Mouse (Mus musculus) ES-Bruce4 (cell line): ENCODE results near the gene Fbxo31. TPM values are rescaled to one million over a fixed set of nuclear protein-coding genes. Genes with fewer than 3 reads are reported as not detected.

Experiments
- H3K27ac ChIP-seq: 2 replicates; pipeline ENCODE4 v1.5.1; 2012; ENCODE audit warnings: low read length, inconsistent platforms; ENCODE audit not compliant: insufficient read depth
- H3K27me3 ChIP-seq: 2 replicates; pipeline ENCODE4 v1.6.1; 2012; ENCODE audit warnings: mild to moderate bottlenecking, low read length, inconsistent platforms; ENCODE audit not compliant: control insufficient read depth, poor library complexity, insufficient read depth, severe bottlenecking
- H3K36me3 ChIP-seq: 2 replicates; pipeline ENCODE4 v1.6.1; 2012; ENCODE audit warnings: inconsistent platforms, mild to moderate bottlenecking, low read length, moderate library complexity; ENCODE audit not compliant: control insufficient read depth, poor library complexity, insufficient read depth, severe bottlenecking
- H3K4me1 ChIP-seq: one replicate; pipeline ENCODE4 v1.8.1; 2011; ENCODE audit warnings: low read length; ENCODE audit not compliant: control insufficient read depth, insufficient read depth
- H3K4me3 ChIP-seq: 2 replicates; pipeline ENCODE4 v1.5.1; 2011; ENCODE audit warnings: low read depth, mild to moderate bottlenecking, low read length
- H3K9ac ChIP-seq: 2 replicates; pipeline ENCODE4 v1.6.1; 2012; ENCODE audit warnings: low read depth, mild to moderate bottlenecking, inconsistent platforms; ENCODE audit not compliant: poor library complexity, severe bottlenecking
- H3K9me3 ChIP-seq: replicated peaks from 2 replicates; pipeline ENCODE4 v1.6.1; 2012; ENCODE audit warnings: mild to moderate bottlenecking, low read length, inconsistent platforms; ENCODE audit not compliant: control insufficient read depth, poor library complexity, insufficient read depth, severe bottlenecking
- CTCF ChIP-seq: IDR thresholded peaks from one replicate; pipeline ENCODE4 v1.8.1; 2011; ENCODE audit warnings: low read depth, low read length
- EP300 ChIP-seq: IDR thresholded peaks from 2 replicates; pipeline ENCODE4 v1.6.1; 2011; ENCODE audit warnings: low read depth, low read length; ENCODE audit not compliant: insufficient read depth
- POLR2A ChIP-seq: IDR thresholded peaks from one replicate; pipeline ENCODE4 v1.8.1; 2011; ENCODE audit warnings: low read length; ENCODE audit not compliant: insufficient read depth
- polyA plus RNA-seq: library from polyadenylated mRNA; stranded (reverse); fragments of >200 nt; gene quantifications from 2 replicates; pipeline ENCODE4 v1.2.4, GENCODE M21; 2011; ENCODE audit warnings: low read depth; ENCODE audit not compliant: missing spikeins, insufficient read depth, insufficient read length

The Fbxo31 gene
- polyA plus RNA-seq, 1 experiment: 17.7 TPM

DNA sequence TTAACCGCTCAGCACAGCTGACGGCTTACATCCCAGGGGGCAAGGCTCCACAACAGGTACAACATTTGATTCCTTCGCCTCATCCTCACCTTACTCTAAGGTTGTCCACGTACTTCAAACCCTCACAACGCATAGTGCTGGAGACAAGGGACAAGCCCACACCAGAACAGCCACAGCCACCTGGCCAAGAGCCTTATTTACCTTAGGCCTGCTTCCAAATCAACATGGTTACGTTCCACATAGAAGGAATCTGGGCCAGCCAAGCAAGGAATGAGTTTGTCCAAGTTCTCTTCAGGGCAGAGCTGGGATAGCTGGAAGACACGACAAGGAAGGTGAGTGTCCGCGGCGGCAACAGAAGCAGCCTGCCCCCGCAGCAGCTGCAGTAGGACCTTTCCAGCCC is 31.3 kb upstream of the Fbxo31 start:
- Histone ChIP-seq H3K27ac (no peak overlapping the region), H3K36me3 (peaks cover 4% of the 10 kb centered on the region), H3K4me1 (no peaks in the 10 kb centered on the region), H3K4me3 (no peak overlapping the region), H3K27me3 (no peaks in the 10 kb centered on the region), H3K9ac (no peak overlapping the region), H3K9me3 (no peaks in the 10 kb centered on the region)
- TF ChIP-seq POLR2A (no peak), CTCF (no peak), EP300 (no peak)

DNA sequence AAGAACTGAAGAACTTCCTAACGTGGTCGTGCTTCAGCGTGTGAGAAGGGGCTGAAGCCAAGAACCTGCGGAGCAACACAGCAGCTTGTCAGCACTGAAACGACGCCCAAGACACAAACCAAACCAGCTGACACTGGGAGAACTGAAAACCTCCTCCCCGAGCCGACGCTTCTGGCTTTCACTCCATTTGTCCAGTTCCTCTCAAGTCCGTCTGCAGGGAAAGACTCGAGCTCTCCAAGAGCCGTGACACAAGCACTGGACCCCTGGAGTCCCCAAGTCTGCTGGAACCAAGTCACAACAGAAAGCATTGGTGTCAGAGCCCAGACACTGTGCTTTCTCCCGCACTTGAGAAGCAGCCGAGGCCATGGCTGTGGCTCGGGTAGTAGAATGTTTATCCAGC is 30.6 kb upstream of the Fbxo31 start:
- H3K27me3 ChIP-seq: no peaks in the 10 kb centered on the region
- H3K4me3 ChIP-seq: no peak overlapping the region
- no peak overlapping the region for H3K27ac ChIP-seq
- no peak overlapping the region for H3K9ac ChIP-seq
- H3K4me1 ChIP-seq: no peaks in the 10 kb centered on the region
- TF ChIP-seq CTCF (no peak), EP300 (no peak), POLR2A (no peak)
- peaks cover 4% of the 10 kb centered on the region for H3K36me3 ChIP-seq
- no peaks in the 10 kb centered on the region for H3K9me3 ChIP-seq

DNA sequence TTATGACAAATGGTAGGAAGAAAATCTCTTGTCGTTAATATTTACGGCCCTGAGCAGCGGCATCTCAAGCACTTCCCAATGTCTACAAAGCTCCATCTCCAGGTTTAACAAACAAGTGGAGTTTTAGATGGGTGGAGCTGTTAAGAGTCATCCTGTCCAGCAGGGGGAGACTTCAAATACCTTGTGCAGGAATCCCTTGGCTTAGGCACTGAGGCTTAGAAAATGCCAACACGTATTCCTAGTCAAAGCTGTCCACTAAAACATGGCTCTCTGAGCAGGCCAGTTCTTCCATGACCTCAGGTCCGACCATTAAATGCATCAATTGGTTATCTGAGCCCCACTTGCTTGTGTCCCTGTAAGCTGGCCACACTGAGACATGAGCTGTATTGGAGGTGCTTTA is 29.1 kb upstream of the Fbxo31 start:
- H3K4me3 ChIP-seq: no peak overlapping the region
- no peak overlapping the region for H3K9ac ChIP-seq
- H3K36me3 ChIP-seq: peaks cover 4% of the 10 kb centered on the region
- H3K4me1 ChIP-seq: no peaks in the 10 kb centered on the region
- no peak overlapping the region for H3K27ac ChIP-seq
- no peaks in the 10 kb centered on the region for H3K9me3 ChIP-seq
- no peaks in the 10 kb centered on the region for H3K27me3 ChIP-seq
- no peak for TF ChIP-seq CTCF
- TF ChIP-seq EP300: no peak
- no peak for TF ChIP-seq POLR2A

DNA sequence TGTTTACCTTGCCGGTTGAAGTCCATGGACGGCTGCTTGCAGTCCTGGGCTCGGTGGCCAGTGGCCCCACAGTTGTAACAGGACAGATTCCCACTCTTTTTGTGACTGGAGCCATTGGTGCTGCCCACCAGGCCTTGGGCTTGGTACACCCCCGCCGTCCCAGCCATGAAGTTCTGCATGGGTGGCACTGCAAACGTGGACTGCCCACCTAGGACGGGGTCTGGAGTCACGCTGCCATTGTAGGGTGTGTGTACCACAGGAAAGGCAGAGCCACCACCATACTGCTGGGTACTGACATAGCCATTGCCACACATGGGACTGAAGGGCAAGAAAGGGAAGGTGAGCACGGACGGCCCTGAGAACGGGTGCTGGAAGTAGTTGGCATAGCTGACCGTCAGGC is 25.2 kb upstream of the Fbxo31 start:
- no peak overlapping the region for H3K27ac ChIP-seq
- H3K36me3 ChIP-seq: peaks cover 12% of the 10 kb centered on the region
- H3K9me3 ChIP-seq: no peaks in the 10 kb centered on the region
- no peak overlapping the region for H3K9ac ChIP-seq
- no peak overlapping the region for H3K4me3 ChIP-seq
- no peaks in the 10 kb centered on the region for H3K4me1 ChIP-seq
- TF ChIP-seq POLR2A (no peak), EP300 (no peak), CTCF (no peak)
- no peaks in the 10 kb centered on the region for H3K27me3 ChIP-seq

DNA sequence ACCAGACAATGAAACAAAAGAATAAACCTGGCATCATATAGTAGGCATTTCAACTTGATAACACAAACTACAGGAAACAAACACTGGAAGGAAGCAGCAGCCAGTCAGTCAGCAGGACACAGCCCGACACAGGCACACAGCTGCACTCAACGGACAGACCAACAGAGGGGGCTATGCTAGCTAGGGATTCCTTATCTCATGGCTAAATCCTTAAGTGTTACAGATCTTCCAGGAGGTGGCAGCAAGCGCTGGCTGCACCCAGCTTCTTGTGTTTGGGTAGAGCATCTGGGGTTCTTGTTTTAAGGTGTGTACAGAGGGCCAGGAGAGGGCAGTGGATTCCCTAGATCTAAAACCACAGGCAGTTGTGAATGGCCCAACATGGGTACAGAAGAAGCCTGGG is 24.3 kb upstream of the Fbxo31 start:
- Histone ChIP-seq H3K36me3 (peaks cover 12% of the 10 kb centered on the region), H3K9ac (no peak overlapping the region), H3K4me1 (no peaks in the 10 kb centered on the region), H3K27me3 (no peaks in the 10 kb centered on the region), H3K9me3 (no peaks in the 10 kb centered on the region), H3K27ac (no peak overlapping the region), H3K4me3 (no peak overlapping the region)
- no peak for TF ChIP-seq POLR2A
- peak; percentile 97 for TF ChIP-seq CTCF
- no peak for TF ChIP-seq EP300

DNA sequence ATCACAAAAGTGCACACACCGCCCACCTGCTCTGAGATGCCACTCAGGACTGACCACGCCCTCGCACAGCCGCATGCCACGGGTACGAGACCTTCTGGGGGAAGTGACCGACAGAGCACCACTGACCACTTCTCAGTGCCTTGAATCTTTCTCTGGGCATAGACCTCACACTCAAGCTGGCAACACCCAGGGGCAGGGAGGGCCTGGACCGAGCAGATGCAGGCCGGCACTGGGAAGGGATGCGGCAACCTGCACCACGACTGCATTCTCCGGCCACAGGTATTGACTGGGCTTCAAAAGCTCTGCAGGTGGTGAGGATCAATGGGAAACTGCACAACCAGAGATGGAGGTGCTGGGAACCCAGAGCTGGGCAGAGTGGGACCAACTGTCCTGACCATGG is 23.8 kb upstream of the Fbxo31 start:
- Histone ChIP-seq H3K27ac (no peak overlapping the region), H3K9me3 (no peaks in the 10 kb centered on the region), H3K4me1 (no peaks in the 10 kb centered on the region), H3K36me3 (peaks cover 13% of the 10 kb centered on the region), H3K4me3 (no peak overlapping the region), H3K9ac (no peak overlapping the region), H3K27me3 (no peaks in the 10 kb centered on the region)
- TF ChIP-seq POLR2A: no peak
- no peak for TF ChIP-seq CTCF
- no peak for TF ChIP-seq EP300

DNA sequence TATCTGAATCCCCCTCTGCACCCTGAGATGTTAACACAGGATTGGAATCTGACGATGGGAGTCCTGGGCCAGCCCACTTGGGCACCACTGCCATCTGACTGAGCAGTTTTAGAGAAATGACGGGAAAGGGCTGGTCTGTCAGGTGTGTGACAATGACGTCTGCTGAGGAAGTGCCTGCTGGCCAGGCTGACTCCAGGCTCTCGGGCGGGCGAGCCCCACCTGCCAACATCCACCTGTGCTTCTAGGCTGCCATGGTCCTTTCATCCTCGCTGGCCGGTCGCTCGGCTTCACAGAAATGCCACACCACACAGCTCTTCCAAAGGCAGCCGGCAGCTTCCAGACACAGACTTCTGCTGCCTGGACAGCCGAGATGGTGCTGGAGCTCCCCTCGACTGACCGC is 21.2 kb upstream of the Fbxo31 start:
- Histone ChIP-seq H3K4me3 (no peak overlapping the region), H3K4me1 (no peaks in the 10 kb centered on the region), H3K27me3 (no peaks in the 10 kb centered on the region), H3K9me3 (no peaks in the 10 kb centered on the region), H3K9ac (no peak overlapping the region), H3K27ac (no peak overlapping the region), H3K36me3 (peaks cover 19% of the 10 kb centered on the region; the same call in 1 of the 2 replicates)
- no peak for TF ChIP-seq POLR2A
- no peak for TF ChIP-seq CTCF
- TF ChIP-seq EP300: no peak
